Mouse (Mus musculus) liver, embryonic 14.5 days (tissue): ENCODE data around the gene Mgat4b.

Experiments used
- CTCF ChIP-seq: IDR thresholded peaks from 2 replicates; pipeline ENCODE4 v1.5.1; 2016; ENCODE audit warnings: antibody characterized with exemption, low read depth, control low read depth
- EP300 ChIP-seq: IDR thresholded peaks from 2 replicates; pipeline ENCODE4 v1.6.1; 2016; ENCODE audit warnings: antibody characterized with exemption, low read depth

DNA sequence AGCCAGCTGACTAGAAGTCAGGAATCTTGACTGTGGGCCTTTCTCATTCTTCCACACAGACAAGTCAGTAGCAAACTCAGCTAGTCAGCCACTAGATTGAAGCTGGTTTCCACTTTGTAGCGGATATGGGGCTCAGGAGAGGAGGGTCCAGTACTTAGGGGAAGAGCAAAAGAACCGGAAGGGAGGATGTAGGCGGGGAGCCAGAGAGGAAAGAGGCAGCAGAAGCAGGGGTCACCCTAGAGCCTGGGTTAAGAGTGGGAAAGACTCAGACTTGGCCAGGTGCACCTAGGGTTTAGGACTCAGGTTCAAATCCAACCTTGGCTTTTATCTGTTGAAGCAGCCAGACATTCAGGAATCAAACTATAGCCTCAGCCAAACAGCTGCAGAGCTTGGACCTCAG, 16.5 kb downstream of the Mgat4b start:
- TF ChIP-seq CTCF (no peak), EP300 (no peak)
